Mouse (Mus musculus): ENCODE results near the gene Ids.

DNA sequence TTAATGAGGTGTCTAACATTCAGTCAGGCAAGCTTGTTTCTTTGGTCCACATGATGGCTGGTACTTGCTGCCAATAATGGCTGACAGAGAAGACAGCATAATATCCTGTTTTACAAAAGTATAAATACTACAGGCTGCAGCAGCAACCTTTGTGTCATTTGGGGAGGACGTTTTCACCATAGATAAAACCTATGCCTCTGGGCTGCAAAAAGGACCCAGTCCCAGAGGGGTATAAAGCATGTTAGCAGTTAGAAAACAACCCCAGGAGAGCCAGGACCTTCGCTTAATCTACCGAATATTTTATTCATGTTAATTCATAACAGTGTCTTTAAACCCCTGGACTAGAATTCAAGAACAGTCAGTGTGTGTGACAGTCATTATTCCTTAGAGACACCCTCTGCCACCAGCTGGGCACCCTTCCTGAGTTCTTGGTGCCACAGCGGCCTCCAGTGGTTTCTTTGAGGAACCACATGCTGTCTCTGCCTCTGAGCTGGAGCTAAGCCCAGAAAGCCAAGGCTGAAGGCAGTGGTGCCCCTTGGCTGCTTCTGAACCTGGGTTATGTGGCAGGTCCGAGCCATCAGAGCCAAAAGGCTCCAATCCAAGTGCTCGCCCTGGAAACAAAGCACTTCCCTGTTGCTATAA lies 34.6 kb downstream of the Ids start:
- TF ChIP-seq CTCF (IDR thresholded peaks at IDR 0.05; ENCODE audit: low read depth, low read length), result peak; percentile 73
- no peak for TF ChIP-seq POLR2A (IDR thresholded peaks at IDR 0.05; ENCODE audit: extremely low read depth, insufficient read depth, low read length)

Data from liver, adult 2 months (tissue).